Mouse (Mus musculus): ENCODE results near the gene Ncf4. TPM values are rescaled to one million over a fixed set of nuclear protein-coding genes. Genes with fewer than 3 reads are reported as not detected.
"Not testable (repeated sequence)": the region's sequence is repeated elsewhere in the genome, so short reads cannot be mapped to it uniquely, and the experiment has no call there.

Ncf4 gene
- polyA plus RNA-seq, 1 experiment from 2014 or later, result 12.6 TPM

- Histone ChIP-seq H3K4me3 (ENCODE audit: low read depth, low read length) (no peak overlapping the region), H3K9me3 (ENCODE audit: low read length) (no peaks in the 10 kb centered on the region), H3K4me2 (replicated peaks; ENCODE audit: low read depth, low read length) (no peak overlapping the region), H3K27ac (ENCODE audit: low read length) (no peak overlapping the region), H3K4me1 (ENCODE audit: insufficient read depth, low read depth, low read length) (no peaks in the 10 kb centered on the region), H3K36me3 (ENCODE audit: insufficient read depth, low read length) (no peaks in the 10 kb centered on the region), H3K9ac (replicated peaks; ENCODE audit: low read depth) (no peak overlapping the region), H3K27me3 (replicated peaks; ENCODE audit: insufficient read depth, low read length) (no peaks in the 10 kb centered on the region)
- DNase-seq (ENCODE audit: low spot score) (peak; percentile 17), ATAC-seq (0 out of 2 replicates have a peak, but pooled peaks have one; percentile 9)
- no peak for TF ChIP-seq CTCF (IDR thresholded peaks at IDR 0.05)
- no peak for TF ChIP-seq EP300 (IDR thresholded peaks at IDR 0.05)
- 54% methylated on average over 2 of the region's 2 CpGs for WGBS
Measured at GRCm38 (mm10) chr15:78247659-78248058, 3.1 kb downstream of the Ncf4 start.

GRCm38 (mm10) chr15:78248410-78248809 lies 3.8 kb downstream of the Ncf4 start:
- 26% methylated on average over 3 of the region's 3 CpGs for WGBS
- no peak overlapping the region for H3K4me3 ChIP-seq (ENCODE audit: low read depth, low read length)
- H3K27ac ChIP-seq (ENCODE audit: low read length), result no peak overlapping the region
- H3K9ac ChIP-seq (replicated peaks; ENCODE audit: low read depth), result no peak overlapping the region
- H3K4me1 ChIP-seq (ENCODE audit: insufficient read depth, low read depth, low read length), result no peaks in the 10 kb centered on the region
- H3K36me3 ChIP-seq (ENCODE audit: insufficient read depth, low read length), result no peaks in the 10 kb centered on the region
- H3K27me3 ChIP-seq (replicated peaks; ENCODE audit: insufficient read depth, low read length), result no peaks in the 10 kb centered on the region
- no peak overlapping the region for H3K4me2 ChIP-seq (replicated peaks; ENCODE audit: low read depth, low read length)
- TF ChIP-seq CTCF (IDR thresholded peaks at IDR 0.05) (no peak), EP300 (IDR thresholded peaks at IDR 0.05) (no peak)
- ATAC-seq, result no peak
- H3K9me3 ChIP-seq (ENCODE audit: low read length), result no peaks in the 10 kb centered on the region
- DNase-seq (ENCODE audit: low spot score), result peak; percentile 38

GRCm38 (mm10) chr15:78254751-78255150 lies 10.2 kb downstream of the Ncf4 start:
- Histone ChIP-seq H3K9me3 (ENCODE audit: low read length) (no peaks in the 10 kb centered on the region), H3K4me1 (ENCODE audit: insufficient read depth, low read depth, low read length) (no peaks in the 10 kb centered on the region), H3K9ac (replicated peaks; ENCODE audit: low read depth) (no peak overlapping the region), H3K4me3 (ENCODE audit: low read depth, low read length) (no peak overlapping the region), H3K27ac (ENCODE audit: low read length) (no peak overlapping the region), H3K36me3 (ENCODE audit: insufficient read depth, low read length) (no peaks in the 10 kb centered on the region), H3K4me2 (replicated peaks; ENCODE audit: low read depth, low read length) (no peak overlapping the region), H3K27me3 (replicated peaks; ENCODE audit: insufficient read depth, low read length) (no peaks in the 10 kb centered on the region)
- ATAC-seq (no peak), DNase-seq (ENCODE audit: low spot score) (peak; percentile 53)
- WGBS, result 28% methylated on average over 20 of the region's 20 CpGs
- TF ChIP-seq EP300 (IDR thresholded peaks at IDR 0.05), result no peak
- peak; percentile 62 for TF ChIP-seq CTCF (IDR thresholded peaks at IDR 0.05)

- not testable (repeated sequence) for DNase-seq (ENCODE audit: low spot score); H3K36me3 ChIP-seq (ENCODE audit: insufficient read depth, low read length); H3K4me2 ChIP-seq (replicated peaks; ENCODE audit: low read depth, low read length); H3K9ac ChIP-seq (replicated peaks; ENCODE audit: low read depth); ATAC-seq; H3K4me3 ChIP-seq (ENCODE audit: low read depth, low read length); H3K4me1 ChIP-seq (ENCODE audit: insufficient read depth, low read depth, low read length); H3K9me3 ChIP-seq (ENCODE audit: low read length); H3K27ac ChIP-seq (ENCODE audit: low read length); H3K27me3 ChIP-seq (replicated peaks; ENCODE audit: insufficient read depth, low read length)
Measured at GRCm38 (mm10) chr15:78256602-78257259, 12.1 kb downstream of the Ncf4 start.

- Histone ChIP-seq H3K4me2 (replicated peaks; ENCODE audit: low read depth, low read length) (no peak overlapping the region), H3K27me3 (replicated peaks; ENCODE audit: insufficient read depth, low read length) (no peaks in the 10 kb centered on the region), H3K9ac (replicated peaks; ENCODE audit: low read depth) (no peak overlapping the region), H3K27ac (ENCODE audit: low read length) (peak overlapping the region; percentile 43), H3K4me3 (ENCODE audit: low read depth, low read length) (no peak overlapping the region), H3K36me3 (ENCODE audit: insufficient read depth, low read length) (no peaks in the 10 kb centered on the region), H3K4me1 (ENCODE audit: insufficient read depth, low read depth, low read length) (no peaks in the 10 kb centered on the region), H3K9me3 (ENCODE audit: low read length) (no peaks in the 10 kb centered on the region)
- TF ChIP-seq CTCF (IDR thresholded peaks at IDR 0.05), result peak; percentile 89
- no peak for TF ChIP-seq EP300 (IDR thresholded peaks at IDR 0.05)
- ATAC-seq (peak; percentile 50), DNase-seq (ENCODE audit: low spot score) (peak; percentile 78)
- WGBS, result 33% methylated on average over 7 of the region's 7 CpGs
Measured at GRCm38 (mm10) chr15:78257326-78258050, 12.9 kb downstream of the Ncf4 start.

- peak; percentile 71 for ATAC-seq
- no peaks in the 10 kb centered on the region for H3K27me3 ChIP-seq (replicated peaks; ENCODE audit: insufficient read depth, low read length)
- no peak for TF ChIP-seq CTCF (IDR thresholded peaks at IDR 0.05)
- TF ChIP-seq EP300 (IDR thresholded peaks at IDR 0.05), result no peak
- WGBS, result 50% methylated on average over 10 of the region's 10 CpGs
- no peaks in the 10 kb centered on the region for H3K36me3 ChIP-seq (ENCODE audit: insufficient read depth, low read length)
- no peak overlapping the region for H3K9ac ChIP-seq (replicated peaks; ENCODE audit: low read depth)
- peak overlapping the region; percentile 43 for H3K27ac ChIP-seq (ENCODE audit: low read length)
- H3K4me1 ChIP-seq (ENCODE audit: insufficient read depth, low read depth, low read length), result no peaks in the 10 kb centered on the region
- no peak overlapping the region for H3K4me3 ChIP-seq (ENCODE audit: low read depth, low read length)
- no peak overlapping the region for H3K4me2 ChIP-seq (replicated peaks; ENCODE audit: low read depth, low read length)
- no peaks in the 10 kb centered on the region for H3K9me3 ChIP-seq (ENCODE audit: low read length)
- DNase-seq (ENCODE audit: low spot score), result peak; percentile 58
Measured at GRCm38 (mm10) chr15:78258246-78258865, 13.8 kb downstream of the Ncf4 start.
